Mouse (Mus musculus): ENCODE data around the gene Fyb2. TPM values are rescaled to one million over a fixed set of nuclear protein-coding genes. Genes with fewer than 3 reads are reported as not detected.

Fyb2 gene
- total RNA-seq (2023) = not detected in 4 replicates

GRCm38 (mm10) chr4:104913291-104914129, at the start of gene Fyb2:
Gene Fyb2 (plus strand): TSS chr4:104913456.

DNA sequence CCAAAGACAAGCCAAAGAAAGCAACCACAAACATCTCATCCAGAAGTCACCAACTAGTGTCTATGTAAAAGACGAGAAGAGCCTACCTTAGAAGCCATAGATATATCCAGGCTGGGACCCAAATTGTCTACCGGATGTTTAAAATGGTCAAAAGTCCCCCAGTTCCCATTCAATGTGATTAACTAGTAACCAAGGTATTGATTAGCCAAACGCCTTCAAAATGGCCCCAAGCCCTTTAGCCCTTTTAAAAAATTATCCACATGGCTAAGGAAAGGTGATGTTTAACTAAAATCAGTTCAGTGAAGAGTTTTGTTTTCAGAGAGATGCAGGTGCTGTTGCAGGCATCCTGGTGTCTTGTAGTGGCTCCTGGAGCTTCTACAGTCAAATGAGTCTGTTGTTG, 36.9 kb upstream of the Fyb2 start, which contains the start of gene C8a:
TSS of gene C8a (minus strand) at position 76 of the 400 bp plus-strand sequence.

Other genes starting within 250 kb of the Fyb2 start
- not detected in 4 replicates for gene C8b, start 147.1 kb upstream of the Fyb2 start, total RNA-seq (2023)
- not detected in 4 replicates for gene Gm17662, start 56.1 kb upstream of the Fyb2 start, total RNA-seq (2023)
- gene C8a, start 37.1 kb upstream of the Fyb2 start, total RNA-seq (2023) = not detected in 4 replicates
- 0.09 TPM in 1 of 4 replicates, not detected in the others for gene Prkaa2, start 196.4 kb downstream of the Fyb2 start, total RNA-seq (2023)
- gene Plpp3, start 243.9 kb downstream of the Fyb2 start, total RNA-seq (2023) = 10.2 to 14.8 TPM (median 10.4 TPM) in 4 replicates